Mouse (Mus musculus): Measurements from ENCODE around the gene Klk1b3. TPM values are rescaled to one million over a fixed set of nuclear protein-coding genes. Genes with fewer than 3 reads are reported as not detected.
"Not testable (repeated sequence)": the region's sequence is repeated elsewhere in the genome, so short reads cannot be mapped to it uniquely, and the experiment has no call there.

The Klk1b3 gene
- polyA plus RNA-seq, 1 experiment from 2014 or later: not detected

GRCm38 (mm10) chr7:44222335-44222734 is 24.3 kb downstream of the Klk1b3 start:
- H3K4me1 ChIP-seq (ENCODE audit: control insufficient read depth, insufficient read depth, low read length); ATAC-seq (ENCODE audit: low FRiP score, low TSS enrichment); H3K36me3 ChIP-seq (ENCODE audit: control insufficient read depth, insufficient read depth, low read length); H3K9me3 ChIP-seq (ENCODE audit: control insufficient read depth, low read length); H3K27ac ChIP-seq (ENCODE audit: low read depth, low read length); H3K27me3 ChIP-seq (ENCODE audit: control insufficient read depth, insufficient read depth, low read length); H3K4me3 ChIP-seq (ENCODE audit: low read length); H3K9ac ChIP-seq (ENCODE audit: low read depth, low read length); H3K4me2 ChIP-seq (replicated peaks; ENCODE audit: low read depth, low read length): not testable (repeated sequence)
- 76% methylated on average over 6 of the region's 6 CpGs for WGBS

GRCm38 (mm10) chr7:44225076-44225475 is 27.1 kb downstream of the Klk1b3 start, which contains the start of gene Klk1:
Klk1 (plus strand) TSS chr7:44225360.
- Histone ChIP-seq H3K4me1 (ENCODE audit: control insufficient read depth, insufficient read depth, low read length) (no peaks in the 10 kb centered on the region), H3K27me3 (ENCODE audit: control insufficient read depth, insufficient read depth, low read length) (no peaks in the 10 kb centered on the region), H3K27ac (ENCODE audit: low read depth, low read length) (no peak within 1 kb of the TSS), H3K36me3 (ENCODE audit: control insufficient read depth, insufficient read depth, low read length) (no peaks in the 10 kb centered on the region), H3K9ac (ENCODE audit: low read depth, low read length) (no peak within 1 kb of the TSS), H3K4me3 (ENCODE audit: low read length) (no peak within 1 kb of the TSS), H3K9me3 (ENCODE audit: control insufficient read depth, low read length) (no peaks in the 10 kb centered on the region), H3K4me2 (replicated peaks; ENCODE audit: low read depth, low read length) (no peak within 1 kb of the TSS)
- WGBS: 47% methylated on average over 1 of the region's 1 CpGs
- ATAC-seq (ENCODE audit: low FRiP score, low TSS enrichment): no peak

DNA sequence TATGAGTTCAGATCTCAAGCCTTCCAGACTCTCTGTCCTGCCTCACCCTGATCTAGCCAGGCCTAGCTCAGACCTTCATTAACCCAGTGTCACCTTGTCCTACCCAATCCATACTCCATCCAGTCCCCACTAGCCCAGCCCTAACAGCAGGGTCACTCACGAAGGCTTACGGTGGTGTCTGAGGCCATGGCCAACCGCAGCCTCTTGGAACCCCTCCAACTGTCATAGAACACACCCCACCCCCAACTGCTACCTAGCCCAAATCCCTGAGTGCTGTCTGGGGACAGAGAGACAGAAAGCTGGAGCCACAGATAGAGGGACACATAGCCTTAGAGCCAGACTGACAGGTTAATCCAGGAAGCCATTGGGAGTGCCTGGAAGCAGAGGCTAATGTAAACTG is 37.9 kb downstream of the Klk1b3 start, which contains the start of gene Gm36864:
Gene Gm36864, plus strand, starts transcription at position 269 of the 400 bp plus-strand sequence.
- Histone ChIP-seq H3K9me3 (ENCODE audit: control insufficient read depth, low read length) (no peaks in the 10 kb centered on the region), H3K4me2 (replicated peaks; ENCODE audit: low read depth, low read length) (no peak within 1 kb of the TSS), H3K27ac (ENCODE audit: low read depth, low read length) (no peak within 1 kb of the TSS), H3K36me3 (ENCODE audit: control insufficient read depth, insufficient read depth, low read length) (no peaks in the 10 kb centered on the region), H3K4me1 (ENCODE audit: control insufficient read depth, insufficient read depth, low read length) (no peaks in the 10 kb centered on the region), H3K4me3 (ENCODE audit: low read length) (no peak within 1 kb of the TSS), H3K9ac (ENCODE audit: low read depth, low read length) (no peak within 1 kb of the TSS), H3K27me3 (ENCODE audit: control insufficient read depth, insufficient read depth, low read length) (no peaks in the 10 kb centered on the region)
- ATAC-seq (ENCODE audit: low FRiP score, low TSS enrichment): no peak
- WGBS: 84% methylated on average over 3 of the region's 3 CpGs

- 55% methylated on average over 2 of the region's 2 CpGs for WGBS
- no peak overlapping the region for H3K9ac ChIP-seq (ENCODE audit: low read depth, low read length)
- no peak overlapping the region for H3K4me2 ChIP-seq (replicated peaks; ENCODE audit: low read depth, low read length)
- no peaks in the 10 kb centered on the region for H3K9me3 ChIP-seq (ENCODE audit: control insufficient read depth, low read length)
- no peak overlapping the region for H3K4me3 ChIP-seq (ENCODE audit: low read length)
- H3K27ac ChIP-seq (ENCODE audit: low read depth, low read length): no peak overlapping the region
- H3K4me1 ChIP-seq (ENCODE audit: control insufficient read depth, insufficient read depth, low read length): no peaks in the 10 kb centered on the region
- no peaks in the 10 kb centered on the region for H3K27me3 ChIP-seq (ENCODE audit: control insufficient read depth, insufficient read depth, low read length)
- ATAC-seq (ENCODE audit: low FRiP score, low TSS enrichment): no peak
- no peaks in the 10 kb centered on the region for H3K36me3 ChIP-seq (ENCODE audit: control insufficient read depth, insufficient read depth, low read length)
Observed at GRCm38 (mm10) chr7:44239913-44240312, 41.9 kb downstream of the Klk1b3 start.

GRCm38 (mm10) chr7:44240712-44241111 is 42.7 kb downstream of the Klk1b3 start:
- Histone ChIP-seq H3K27me3 (ENCODE audit: control insufficient read depth, insufficient read depth, low read length) (no peaks in the 10 kb centered on the region), H3K4me3 (ENCODE audit: low read length) (no peak overlapping the region), H3K9ac (ENCODE audit: low read depth, low read length) (no peak overlapping the region), H3K4me2 (replicated peaks; ENCODE audit: low read depth, low read length) (no peak overlapping the region), H3K4me1 (ENCODE audit: control insufficient read depth, insufficient read depth, low read length) (peaks cover 5% of the 10 kb centered on the region), H3K36me3 (ENCODE audit: control insufficient read depth, insufficient read depth, low read length) (no peaks in the 10 kb centered on the region), H3K27ac (ENCODE audit: low read depth, low read length) (no peak overlapping the region), H3K9me3 (ENCODE audit: control insufficient read depth, low read length) (no peaks in the 10 kb centered on the region)
- no peak for ATAC-seq (ENCODE audit: low FRiP score, low TSS enrichment)
- 58% methylated on average over 1 of the region's 1 CpGs for WGBS

GRCm38 (mm10) chr7:44241163-44241562 is 43.2 kb downstream of the Klk1b3 start:
- H3K9me3 ChIP-seq (ENCODE audit: control insufficient read depth, low read length): no peaks in the 10 kb centered on the region
- no peak overlapping the region for H3K4me2 ChIP-seq (replicated peaks; ENCODE audit: low read depth, low read length)
- no peaks in the 10 kb centered on the region for H3K36me3 ChIP-seq (ENCODE audit: control insufficient read depth, insufficient read depth, low read length)
- peaks cover 5% of the 10 kb centered on the region for H3K4me1 ChIP-seq (ENCODE audit: control insufficient read depth, insufficient read depth, low read length)
- H3K27ac ChIP-seq (ENCODE audit: low read depth, low read length): no peak overlapping the region
- WGBS: 71% methylated on average over 2 of the region's 2 CpGs
- H3K27me3 ChIP-seq (ENCODE audit: control insufficient read depth, insufficient read depth, low read length): no peaks in the 10 kb centered on the region
- ATAC-seq (ENCODE audit: low FRiP score, low TSS enrichment): no peak
- no peak overlapping the region for H3K9ac ChIP-seq (ENCODE audit: low read depth, low read length)
- no peak overlapping the region for H3K4me3 ChIP-seq (ENCODE audit: low read length)

GRCm38 (mm10) chr7:44244080-44244479 is 46.1 kb downstream of the Klk1b3 start:
- no peak overlapping the region for H3K4me3 ChIP-seq (ENCODE audit: low read length)
- no peaks in the 10 kb centered on the region for H3K27me3 ChIP-seq (ENCODE audit: control insufficient read depth, insufficient read depth, low read length)
- peaks cover 21% of the 10 kb centered on the region for H3K4me1 ChIP-seq (ENCODE audit: control insufficient read depth, insufficient read depth, low read length)
- ATAC-seq (ENCODE audit: low FRiP score, low TSS enrichment): no peak
- no peaks in the 10 kb centered on the region for H3K9me3 ChIP-seq (ENCODE audit: control insufficient read depth, low read length)
- H3K4me2 ChIP-seq (replicated peaks; ENCODE audit: low read depth, low read length): no peak overlapping the region
- 53% methylated on average over 1 of the region's 1 CpGs for WGBS
- H3K36me3 ChIP-seq (ENCODE audit: control insufficient read depth, insufficient read depth, low read length): peaks cover 13% of the 10 kb centered on the region
- H3K9ac ChIP-seq (ENCODE audit: low read depth, low read length): no peak overlapping the region
- no peak overlapping the region for H3K27ac ChIP-seq (ENCODE audit: low read depth, low read length)

DNA sequence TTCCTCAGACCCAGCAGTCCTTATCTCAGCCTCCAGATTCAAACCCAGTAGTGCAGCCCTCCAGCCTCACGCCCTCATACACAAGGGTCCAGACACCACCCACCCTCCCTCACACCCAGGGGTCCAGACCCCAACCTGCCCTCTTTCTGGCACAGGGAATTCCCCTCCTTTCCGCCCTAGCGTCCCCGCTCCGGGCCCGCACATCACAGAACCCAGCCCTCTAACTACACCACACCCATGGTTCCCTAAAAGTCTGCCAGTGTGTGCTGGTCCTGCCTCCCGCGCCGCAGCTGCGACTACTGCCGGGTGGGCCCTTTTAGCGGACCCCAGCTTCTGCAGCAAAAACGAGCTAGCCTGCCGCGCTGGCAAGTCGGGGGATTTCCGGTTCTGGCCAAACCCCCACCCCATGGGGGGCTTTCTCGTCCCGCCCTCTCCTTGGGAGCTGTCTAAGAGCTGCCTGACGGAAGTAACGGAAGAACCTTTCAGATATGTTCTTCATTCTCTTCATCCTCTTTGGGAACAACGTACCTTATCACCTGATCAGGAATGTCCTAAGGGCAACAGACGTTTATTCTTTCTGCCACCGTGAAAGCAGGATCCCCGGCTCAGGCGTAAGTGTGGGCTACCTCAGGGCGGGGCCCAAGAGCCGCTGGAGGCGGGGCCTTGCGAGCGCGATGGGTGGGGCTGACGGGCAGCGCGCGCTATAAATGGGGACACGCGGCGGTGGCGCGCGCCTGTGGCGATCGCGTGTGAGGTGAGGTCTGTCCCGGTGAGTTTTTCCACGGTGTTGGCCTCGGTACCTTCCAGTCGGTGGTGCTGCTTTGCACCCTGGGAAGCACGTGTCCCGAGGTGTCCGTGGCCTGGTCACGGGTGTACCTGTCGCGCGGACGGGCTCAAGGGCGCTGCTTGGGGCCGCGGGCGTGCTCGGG is 48.3 kb downstream of the Klk1b3 start, which contains the start of the genes 1700028J19Rik and 2410002F23Rik:
Gene 1700028J19Rik, minus strand, starts transcription at position 641 of the 929 bp plus-strand sequence.
Gene 2410002F23Rik, plus strand, starts transcription at position 668 of the 929 bp plus-strand sequence.
- peak; percentile 87 for ATAC-seq (ENCODE audit: low FRiP score, low TSS enrichment)
- H3K9ac ChIP-seq (ENCODE audit: low read depth, low read length): peak within 1 kb of the TSS; percentile 95
- peaks cover 34% of the 10 kb centered on the region for H3K36me3 ChIP-seq (ENCODE audit: control insufficient read depth, insufficient read depth, low read length)
- H3K4me2 ChIP-seq (replicated peaks; ENCODE audit: low read depth, low read length): peak within 1 kb of the TSS; percentile 88
- H3K27ac ChIP-seq (ENCODE audit: low read depth, low read length): peak within 1 kb of the TSS; percentile 96
- H3K27me3 ChIP-seq (ENCODE audit: control insufficient read depth, insufficient read depth, low read length): no peaks in the 10 kb centered on the region
- peak within 1 kb of the TSS; percentile 96 for H3K4me3 ChIP-seq (ENCODE audit: low read length)
- H3K9me3 ChIP-seq (ENCODE audit: control insufficient read depth, low read length): no peaks in the 10 kb centered on the region
- 1% methylated on average over 54 of the region's 62 CpGs for WGBS
- H3K4me1 ChIP-seq (ENCODE audit: control insufficient read depth, insufficient read depth, low read length): peaks cover 23% of the 10 kb centered on the region

GRCm38 (mm10) chr7:44246984-44247470 is 49.0 kb downstream of the Klk1b3 start:
- H3K9me3 ChIP-seq (ENCODE audit: control insufficient read depth, low read length): no peaks in the 10 kb centered on the region
- peak; percentile 24 for ATAC-seq (ENCODE audit: low FRiP score, low TSS enrichment)
- H3K27ac ChIP-seq (ENCODE audit: low read depth, low read length): peak overlapping the region; percentile 96
- H3K9ac ChIP-seq (ENCODE audit: low read depth, low read length): peak overlapping the region; percentile 95
- H3K4me3 ChIP-seq (ENCODE audit: low read length): peak overlapping the region; percentile 96
- H3K4me1 ChIP-seq (ENCODE audit: control insufficient read depth, insufficient read depth, low read length): peaks cover 23% of the 10 kb centered on the region
- peaks cover 37% of the 10 kb centered on the region for H3K36me3 ChIP-seq (ENCODE audit: control insufficient read depth, insufficient read depth, low read length)
- no peaks in the 10 kb centered on the region for H3K27me3 ChIP-seq (ENCODE audit: control insufficient read depth, insufficient read depth, low read length)
- under 1% methylated on average over 23 of the region's 23 CpGs for WGBS
- peak overlapping the region; percentile 88 for H3K4me2 ChIP-seq (replicated peaks; ENCODE audit: low read depth, low read length)

Data from kidney, embryonic 14.5 days (tissue).